Mouse (Mus musculus): Measurements from ENCODE around the gene Hectd3. TPM values are rescaled to one million over a fixed set of nuclear protein-coding genes. Genes with fewer than 3 reads are reported as not detected.

Gene Hectd3
- total and polyA plus RNA-seq, 3 experiments, result 6.6 to 8.6 (median 7.8) TPM

DNA sequence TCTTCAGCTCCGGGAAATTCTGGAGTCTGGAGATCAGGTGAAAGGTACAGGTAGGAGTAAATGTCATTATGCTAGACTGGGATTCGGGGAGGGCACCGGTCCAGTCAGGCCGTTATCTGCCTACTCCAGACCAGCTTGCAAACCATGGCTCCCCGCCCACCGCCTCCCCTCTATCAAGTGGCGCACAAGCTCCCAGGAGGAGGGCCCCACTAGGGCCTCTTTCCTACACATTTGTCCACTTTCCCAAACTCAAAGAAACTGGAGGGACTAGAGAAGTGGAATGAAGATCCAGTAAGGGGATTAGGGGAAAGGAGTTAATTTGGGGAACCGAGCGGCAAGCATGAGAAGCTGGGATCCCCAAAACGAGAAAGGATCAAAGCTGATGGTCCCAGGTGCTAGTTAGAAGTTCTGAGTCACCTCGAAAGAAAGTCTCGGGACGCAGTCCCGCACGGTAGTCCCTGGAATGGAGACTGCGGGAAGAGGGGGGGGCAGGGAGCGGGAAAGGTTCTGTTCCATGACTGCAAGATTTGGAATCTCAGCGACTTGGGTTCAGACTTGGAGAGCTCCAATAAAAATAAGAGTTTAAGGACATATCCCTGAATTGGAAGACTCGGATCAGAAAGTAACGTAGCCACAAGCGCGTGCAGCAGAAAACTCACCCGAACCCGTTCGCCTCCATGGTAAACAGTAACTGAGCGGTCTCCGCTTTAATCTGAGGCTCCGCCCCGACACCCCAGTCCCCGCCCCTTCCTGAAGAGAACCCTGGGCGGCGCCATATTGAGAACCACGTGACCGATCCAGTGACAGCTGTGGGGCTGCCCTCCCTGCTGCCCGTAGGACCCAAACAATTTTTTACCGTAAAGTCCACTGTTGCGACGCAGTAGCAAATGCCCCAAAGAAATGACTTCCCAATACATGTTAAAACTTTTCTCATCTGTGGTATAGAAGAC lies 1.2 kb upstream of the Hectd3 start, which contains the start of gene Urod:
Gene Urod, minus strand, starts transcription at position 742 of the 950 bp plus-strand sequence.
- peak; percentile 96 for DNase-seq (ENCODE audit: extremely low read depth)
- dilution Hi-C loops (cut with MboI; ENCODE audit: extremely low pct_ligation_motif_present, extremely low pct_unique_long_range_greater_than_20kb, low sequenced_read_pairs), result no loop called here
- H3K27me3 ChIP-seq (replicated peaks), result no peaks in the 10 kb centered on the region
- peak within 1 kb of the TSS; percentile 82 to 89 (median 88) for H3K4me3 ChIP-seq (replicated peaks in 1 of 3; ENCODE audit: low read depth in 2 of 3, low read length in 2 of 3, poor library complexity in 1 of 3)
- H3K9ac ChIP-seq (ENCODE audit: insufficient read depth, low read depth), result peak within 1 kb of the TSS; percentile 71
- in situ Hi-C loops (cut with MboI; ENCODE audit: low pct_ligation_motif_present, low pct_unique_long_range_greater_than_20kb, low sequenced_read_pairs), result loop anchor here (5.0 kb wide), 1 partner anchor 172 kb away; the partner anchor contains the start of gene Hpdl
- peaks cover 12 to 41% of the 10 kb centered on the region in 2 experiments for H3K36me3 ChIP-seq (replicated peaks in 1 of 2; ENCODE audit: control insufficient read depth in 1 of 2, insufficient read depth in 1 of 2, low read length in 1 of 2)
- no peaks in the 10 kb centered on the region for H3K79me2 ChIP-seq (replicated peaks; ENCODE audit: control insufficient read depth, extremely low read depth, insufficient read depth, poor library complexity, severe bottlenecking)
- H3K4me2 ChIP-seq (ENCODE audit: insufficient read depth, low read depth, poor library complexity, severe bottlenecking), result peak within 1 kb of the TSS; percentile 94
- 0 out of 2 replicates have a peak within 1 kb of the TSS, but pooled peaks have one; percentile 5 for H3K27ac ChIP-seq (ENCODE audit: insufficient read depth, low read depth)
- H3K4me1 ChIP-seq (ENCODE audit: control insufficient read depth in 1 of 2, insufficient read depth in 2 of 2), result peaks cover 5 to 31% of the 10 kb centered on the region in 2 experiments
- H3K9me3 ChIP-seq (replicated peaks; ENCODE audit: low read length), result no peaks in the 10 kb centered on the region
- TF ChIP-seq ELF1 (IDR thresholded peaks at IDR 0.05; ENCODE audit: low read depth, low read length) (peak; percentile 87), MAZ (IDR thresholded peaks at IDR 0.05; ENCODE audit: low read depth, low read length) (no peak), CHD1 (IDR thresholded peaks at IDR 0.05; ENCODE audit: low read depth, low read length) (no peak; the same call in 1 of the 2 replicates), ETS1 (conservative IDR thresholded peaks at IDR 0.05; ENCODE audit: low read depth, low read length) (peak; percentile 68), MYC (IDR thresholded peaks at IDR 0.05; ENCODE audit: low read depth, low read length) (peak; percentile 71; the same call in 1 of the 2 replicates), KAT2A (IDR thresholded peaks at IDR 0.05; ENCODE audit: insufficient replicate concordance, low read length) (peak; percentile 82; the same call in 1 of the 2 replicates), USF2 (conservative IDR thresholded peaks at IDR 0.05; ENCODE audit: low read depth, low read length) (peak; percentile 94), IRF4 (IDR thresholded peaks at IDR 0.05; ENCODE audit: low read depth, low read length) (no peak; the same call in 1 of the 2 replicates), ZNF384 (IDR thresholded peaks at IDR 0.05; ENCODE audit: low read depth, low read length) (no peak), PAX5 (IDR thresholded peaks at IDR 0.05; ENCODE audit: low read length) (no peak), ZKSCAN1 (IDR thresholded peaks at IDR 0.05; ENCODE audit: borderline replicate concordance, low read depth, low read length) (no peak), MAX (IDR thresholded peaks at IDR 0.05; ENCODE audit: low read length) (peak; percentile 99), SMC3 (IDR thresholded peaks at IDR 0.05; ENCODE audit: low read depth, low read length) (no peak), NELFE (IDR thresholded peaks at IDR 0.05; ENCODE audit: low read depth, low read length) (peak; percentile 72), JUN (IDR thresholded peaks at IDR 0.05; ENCODE audit: insufficient read depth, low read depth, low read length) (no peak), POLR2A (IDR thresholded peaks at IDR 0.05; ENCODE audit: low read depth, low read length) (peak; percentile 76), SIN3A (IDR thresholded peaks at IDR 0.05; ENCODE audit: low read length) (peak; percentile 100), ZMIZ1 (IDR thresholded peaks at IDR 0.05; ENCODE audit: low read depth, low read length) (no peak), NRF1 (IDR thresholded peaks at IDR 0.05; ENCODE audit: low read depth, low read length) (peak; percentile 47), TCF12 (IDR thresholded peaks at IDR 0.05; ENCODE audit: low read depth, low read length) (peak; percentile 86), MEF2A (IDR thresholded peaks at IDR 0.05; ENCODE audit: borderline replicate concordance, low read depth, low read length) (no peak; the same call in 1 of the 2 replicates), RCOR1 (conservative IDR thresholded peaks at IDR 0.05; ENCODE audit: low read depth, low read length) (no peak), MAFK (IDR thresholded peaks at IDR 0.05; ENCODE audit: insufficient replicate concordance, low read length) (no peak), POLR2AphosphoS2 (IDR thresholded peaks at IDR 0.05; ENCODE audit: low read depth, low read length) (no peak), CTCF (conservative IDR thresholded peaks at IDR 0.05 in 1 of 2, IDR thresholded peaks at IDR 0.05 in 1 of 2; ENCODE audit: low read depth in 2 of 2, low read length in 2 of 2) (no peak), UBTF (IDR thresholded peaks at IDR 0.05; ENCODE audit: low read depth, low read length) (no peak), CHD2 (IDR thresholded peaks at IDR 0.05; ENCODE audit: low read length) (no peak), JUND (conservative IDR thresholded peaks at IDR 0.05; ENCODE audit: low read depth, low read length) (no peak), RAD21 (IDR thresholded peaks at IDR 0.05; ENCODE audit: low read depth, low read length) (no peak), USF1 (IDR thresholded peaks at IDR 0.05; ENCODE audit: low read depth, low read length) (peak; percentile 98), TBP (conservative IDR thresholded peaks at IDR 0.05; ENCODE audit: low read depth, low read length) (no peak; the same call in 1 of the 2 replicates), ZC3H11A (IDR thresholded peaks at IDR 0.05; ENCODE audit: low read depth, low read length) (no peak), MXI1 (IDR thresholded peaks at IDR 0.05; ENCODE audit: low read depth, low read length) (peak; percentile 100), HCFC1 (IDR thresholded peaks at IDR 0.05; ENCODE audit: low read depth, low read length) (peak; percentile 93), GABPA (IDR thresholded peaks at IDR 0.05; ENCODE audit: insufficient replicate concordance, low read depth, low read length) (no peak; the same call in 1 of the 2 replicates), E2F4 (IDR thresholded peaks at IDR 0.05; ENCODE audit: insufficient replicate concordance, low read depth, low read length) (0 out of 2 replicates have a peak, but pooled peaks have one; percentile 55), EP300 (IDR thresholded peaks at IDR 0.05; ENCODE audit: low read length) (no peak)

Measured in CH12.LX (cell line).